8 mouse cellular contexts compared by ENCODE assay signal in the genomic region with DNA sequence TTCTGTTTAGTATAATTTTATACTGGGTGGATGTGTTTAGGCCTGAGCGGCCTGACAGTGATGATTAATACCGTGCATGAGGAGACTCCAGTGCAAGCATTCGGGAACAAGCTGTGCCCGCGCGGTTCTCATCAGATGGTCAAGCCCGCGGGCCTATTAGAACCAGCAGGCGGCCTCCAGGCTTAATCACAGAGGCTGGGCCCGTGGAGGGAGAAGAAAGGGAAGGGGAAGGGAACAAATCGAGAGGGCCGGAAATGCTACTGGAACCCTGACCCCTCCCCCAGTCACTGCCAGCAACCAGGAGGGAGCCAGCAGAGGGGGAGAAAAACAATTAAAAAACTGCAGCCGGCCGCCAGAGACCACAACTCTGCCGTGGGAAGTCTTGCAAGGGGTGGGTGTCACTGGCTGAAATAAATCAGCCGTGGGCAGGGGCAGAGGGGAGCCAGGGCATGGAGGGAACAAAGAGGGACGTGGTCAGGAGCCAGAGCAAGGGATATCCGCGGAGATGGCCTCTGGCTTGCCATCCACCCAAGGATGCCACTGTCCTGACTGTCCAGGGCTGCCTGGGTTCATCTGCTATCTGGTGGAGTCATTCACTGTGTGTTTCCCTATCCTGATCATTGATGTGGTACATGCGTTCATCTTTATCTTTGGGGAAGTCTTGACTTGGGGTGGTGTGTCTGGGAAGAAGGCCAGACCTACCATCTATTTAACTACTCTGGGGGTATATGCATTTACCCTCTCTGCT. TPM values are rescaled to one million over a fixed set of nuclear protein-coding genes. Genes with fewer than 3 reads are reported as not detected.
DNase-seq lines count a peak whose midpoint lies in the region; ATAC-seq lines count a peak whose summit lies in the region.

No protein-coding gene starts in this region.

- no peak overlapping the region; the same call in 1 of the 2 replicates for H3K9ac ChIP-seq in hindbrain, embryonic 14.5 days

- no peak overlapping the region for H3K4me3 ChIP-seq in hindbrain, embryonic 14.5 days (replicated peaks; ENCODE audit: low read length)

- H3K4me2 ChIP-seq in hindbrain, embryonic 14.5 days (replicated peaks), result no peak overlapping the region

- H3K4me1 ChIP-seq in hindbrain, embryonic 14.5 days (replicated peaks; ENCODE audit: control insufficient read depth, insufficient read depth, low read length), result peaks cover 42% of the 10 kb centered on the region

- H3K9me3 ChIP-seq in hindbrain, embryonic 14.5 days (ENCODE audit: control insufficient read depth, low read length), result no peaks in the 10 kb centered on the region

- peak overlapping the region; percentile 63 for H3K27ac ChIP-seq in hindbrain, embryonic 14.5 days

- WGBS in hindbrain, embryonic 14.5 days, result 7% methylated on average over 20 of the region's 20 CpGs

- peak; percentile 42 to 57 for DNase-seq in left cerebral cortex, postnatal 10 days (ENCODE audit: extremely low spot score in 1 of 2, low spot score in 2 of 2)
- no peak for DNase-seq in left cerebral cortex, adult 8-10 months (ENCODE audit: low spot score in 2 of 2)
- DNase-seq in embryo, embryonic 9.5 days (ENCODE audit: extremely low spot score), result peak; percentile 76
- DNase-seq in hindbrain, embryonic 14.5 days (ENCODE audit: low spot score), result peak; percentile 54
- DNase-seq in lung, postnatal 10 days, result peak; percentile 65
- DNase-seq in testis, postnatal 14 days (ENCODE audit: low spot score), result peak; percentile 24
- DNase-seq in T-cell, adult 2 months (ENCODE audit: low spot score), result no peak
- DNase-seq in thymus, postnatal 4 days, result no peak

- no peaks in the 10 kb centered on the region for H3K27me3 ChIP-seq in hindbrain, embryonic 14.5 days (ENCODE audit: control insufficient read depth, insufficient read depth, low read length)

- intact Hi-C loops in left cerebral cortex, postnatal 10 days (cut with DNase I), result no loop called here

- ATAC-seq in hindbrain, embryonic 14.5 days (ENCODE audit: low FRiP score), result peak; percentile 44; the same call in 1 of the 2 replicates

- H3K36me3 ChIP-seq in hindbrain, embryonic 14.5 days (replicated peaks; ENCODE audit: control insufficient read depth, insufficient read depth), result no peaks in the 10 kb centered on the region

RNA-seq across cellular contexts. Expression of gene B230104I21Rik, which starts 54.6 kb away (rescaled TPM):
- not detected for total RNA-seq in left cerebral cortex, postnatal 10 days (2021)
- not detected for total RNA-seq in left cerebral cortex, adult 8-10 months (2022)
- not detected in 2 replicates for polyA plus RNA-seq in hindbrain, embryonic 14.5 days (2014; fragmentation: Nextera tagmentation; extraction: Ambion mirVana)

Comparison
In these comparisons a context has a peak if more than half of its experiments do, and no peak if none do; other contexts are left out.
1. DNase-seq: peak in left cerebral cortex, postnatal 10 days (2 of 2), embryo, embryonic 9.5 days (single experiment), hindbrain, embryonic 14.5 days (single experiment), lung, postnatal 10 days (single experiment) and testis, postnatal 14 days (single experiment); none in left cerebral cortex, adult 8-10 months (0 of 2), T-cell, adult 2 months (single experiment) and thymus, postnatal 4 days (single experiment).